Mouse (Mus musculus) lung, adult 2 months (tissue): ENCODE measurements around the gene Myh4.

ENCODE experiments used
- CTCF ChIP-seq: fragments of 200-500 bp; IDR thresholded peaks from 2 replicates; pipeline ENCODE4 v1.5.1; 2011; ENCODE audit warnings: mild to moderate bottlenecking, low read length, control low read depth; ENCODE audit not compliant: insufficient read depth
- POLR2A ChIP-seq: fragments of 200-500 bp; IDR thresholded peaks from 2 replicates; pipeline ENCODE4 v1.6.1; 2011; ENCODE audit warnings: low read depth, mild to moderate bottlenecking, control low read depth, low read length, borderline replicate concordance; ENCODE audit errors: extremely low read depth

GRCm38 (mm10) chr11:67190316-67190715 is 47.5 kb upstream of the Myh4 start:
- TF ChIP-seq CTCF (no peak), POLR2A (no peak)
